Mouse (Mus musculus): ENCODE data around the gene Cpsf7. TPM values are rescaled to one million over a fixed set of nuclear protein-coding genes. Genes with fewer than 3 reads are reported as not detected.

The Cpsf7 gene
- polyA plus RNA-seq (2017; shearing (Covaris generic)), result 36.9 TPM

GRCm38 (mm10) chr19:10525106-10525901 lies at the start of gene Cpsf7:
Gene Cpsf7, plus strand, starts transcription at chr19:10525266.

GRCm38 (mm10) chr19:10482703-10483102 lies 42.4 kb upstream of the Cpsf7 start, which contains the start of gene Ppp1r32:
Gene Ppp1r32, minus strand, starts transcription at chr19:10482928.

GRCm38 (mm10) chr19:10525910-10526309 lies 844 bp downstream of the Cpsf7 start, which contains the start of gene Sdhaf2:
Gene Sdhaf2, minus strand, starts transcription at chr19:10526142.

GRCm38 (mm10) chr19:10555624-10556510 lies 30.8 kb downstream of the Cpsf7 start, which contains the start of gene Tmem216:
Gene Tmem216, minus strand, starts transcription at chr19:10556238.

GRCm38 (mm10) chr19:10576690-10577561 lies 51.9 kb downstream of the Cpsf7 start, which contains the start of the genes Cyb561a3 and Tmem138:
Gene Cyb561a3, plus strand, starts transcription at chr19:10577172.
Gene Tmem138, minus strand, starts transcription at chr19:10577362.

Other genes starting within 250 kb of the Cpsf7 start
- not detected for gene Dagla, start 220.4 kb upstream of the Cpsf7 start, polyA plus RNA-seq (2017; shearing (Covaris generic))
- not detected for gene Syt7, start 136.2 kb upstream of the Cpsf7 start, polyA plus RNA-seq (2017; shearing (Covaris generic))
- not detected for gene Lrrc10b, start 67.8 kb upstream of the Cpsf7 start, polyA plus RNA-seq (2017; shearing (Covaris generic))
- 0.39 TPM for gene Ppp1r32, start 42.3 kb upstream of the Cpsf7 start, polyA plus RNA-seq (2017; shearing (Covaris generic))
- 50.1 TPM for gene Sdhaf2, start 876 bp downstream of the Cpsf7 start, polyA plus RNA-seq (2017; shearing (Covaris generic))
- 5.2 TPM for gene Tmem216, start 31.0 kb downstream of the Cpsf7 start, polyA plus RNA-seq (2017; shearing (Covaris generic))
- 25.4 TPM for gene Cyb561a3, start 51.9 kb downstream of the Cpsf7 start, polyA plus RNA-seq (2017; shearing (Covaris generic))
- 6.9 TPM for gene Tmem138, start 52.1 kb downstream of the Cpsf7 start, polyA plus RNA-seq (2017; shearing (Covaris generic))
- 152 TPM for gene Ddb1, start 80.1 kb downstream of the Cpsf7 start, polyA plus RNA-seq (2017; shearing (Covaris generic))
- 3.3 TPM for gene Tkfc, start 80.4 kb downstream of the Cpsf7 start, polyA plus RNA-seq (2017; shearing (Covaris generic))
- 0.96 TPM for gene Vwce, start 108.9 kb downstream of the Cpsf7 start, polyA plus RNA-seq (2017; shearing (Covaris generic))
- not detected for gene Pga5, start 152.8 kb downstream of the Cpsf7 start, polyA plus RNA-seq (2017; shearing (Covaris generic))
- 24.7 TPM for gene Vps37c, start 163.5 kb downstream of the Cpsf7 start, polyA plus RNA-seq (2017; shearing (Covaris generic))
- gene Cd5, start 213.7 kb downstream of the Cpsf7 start, polyA plus RNA-seq (2017; shearing (Covaris generic)), result 371 TPM

All from naive thymus-derived CD4-positive, alpha-beta T cell, adult 5 months (primary cell).